Mouse (Mus musculus) large intestine, adult 2 months (tissue): ENCODE measurements around the gene Hoxa6. TPM values are rescaled to one million over a fixed set of nuclear protein-coding genes. Genes with fewer than 3 reads are reported as not detected.

Experiments used
- DNase-seq: peaks from one replicate; pipeline ENCODE4 v3.0.0-alpha.2; 2012; ENCODE audit warnings: low read depth, low spot score
- WGBS: fragments of 180-500 bp; shearing (Covaris S2); methylation state at CpG from one replicate; pipeline ENCODE4 v1.1.7; 2018; 5-methylcytosine and 5-hydroxymethylcytosine counted together
- polyA plus RNA-seq: library from polyadenylated mRNA; depleted of rRNA; stranded (reverse); fragments of >200 nt; gene quantifications from 2 replicates; pipeline ENCODE4 v1.2.3, GENCODE M21; 2012; rRNA removed

The Hoxa6 gene
- polyA plus RNA-seq, 1 experiment: 0.16 TPM

GRCm38 (mm10) chr6:52159164-52159761, 49.3 kb downstream of the Hoxa6 start:
- 29% methylated on average over 12 of the region's 12 CpGs for WGBS
- no peak for DNase-seq

DNA sequence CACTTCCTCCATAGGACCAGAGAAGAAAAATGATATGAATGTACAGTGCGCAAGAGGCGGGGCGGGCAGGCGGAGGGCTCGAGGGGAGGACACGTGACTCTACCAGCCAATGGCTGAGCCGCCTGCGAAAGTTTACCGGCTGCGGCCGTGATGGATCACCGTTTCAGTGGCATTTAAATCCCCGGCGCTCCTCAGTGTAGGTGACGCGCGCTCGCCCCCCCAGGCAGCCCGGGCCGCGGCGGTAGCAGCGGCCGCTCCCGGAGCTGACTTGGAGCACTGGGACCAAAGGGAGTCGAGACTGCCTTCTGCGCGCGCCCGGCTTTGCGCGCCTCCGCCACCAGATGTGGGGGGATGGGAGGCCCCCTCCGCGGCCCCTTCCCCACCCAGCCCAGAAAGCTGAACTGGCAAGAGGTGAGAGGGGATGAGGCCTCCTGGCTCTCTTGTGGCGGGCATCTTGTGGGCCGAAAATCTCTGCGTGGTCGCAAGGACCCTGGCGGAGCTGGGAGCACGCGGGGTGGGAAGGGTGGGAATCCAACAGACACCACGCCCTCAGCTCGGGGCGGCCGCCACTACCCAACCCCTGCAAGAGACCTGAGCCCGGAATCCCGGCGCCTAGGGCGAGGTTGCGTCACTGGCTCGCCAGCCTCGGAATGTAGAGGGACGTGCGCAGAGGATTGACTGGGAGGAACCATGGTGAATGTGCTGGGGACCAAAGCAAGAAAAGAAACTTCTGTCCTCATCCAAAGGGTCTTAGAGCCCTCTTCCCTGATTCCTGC, 50.1 kb downstream of the Hoxa6 start, which contains the start of gene Hoxa1:
Gene Hoxa1, minus strand, starts transcription at position 42 of the 776 bp plus-strand sequence.
- no peak for DNase-seq
- under 1% methylated on average over 55 of the region's 55 CpGs for whole genome bisulfite sequencing

DNA sequence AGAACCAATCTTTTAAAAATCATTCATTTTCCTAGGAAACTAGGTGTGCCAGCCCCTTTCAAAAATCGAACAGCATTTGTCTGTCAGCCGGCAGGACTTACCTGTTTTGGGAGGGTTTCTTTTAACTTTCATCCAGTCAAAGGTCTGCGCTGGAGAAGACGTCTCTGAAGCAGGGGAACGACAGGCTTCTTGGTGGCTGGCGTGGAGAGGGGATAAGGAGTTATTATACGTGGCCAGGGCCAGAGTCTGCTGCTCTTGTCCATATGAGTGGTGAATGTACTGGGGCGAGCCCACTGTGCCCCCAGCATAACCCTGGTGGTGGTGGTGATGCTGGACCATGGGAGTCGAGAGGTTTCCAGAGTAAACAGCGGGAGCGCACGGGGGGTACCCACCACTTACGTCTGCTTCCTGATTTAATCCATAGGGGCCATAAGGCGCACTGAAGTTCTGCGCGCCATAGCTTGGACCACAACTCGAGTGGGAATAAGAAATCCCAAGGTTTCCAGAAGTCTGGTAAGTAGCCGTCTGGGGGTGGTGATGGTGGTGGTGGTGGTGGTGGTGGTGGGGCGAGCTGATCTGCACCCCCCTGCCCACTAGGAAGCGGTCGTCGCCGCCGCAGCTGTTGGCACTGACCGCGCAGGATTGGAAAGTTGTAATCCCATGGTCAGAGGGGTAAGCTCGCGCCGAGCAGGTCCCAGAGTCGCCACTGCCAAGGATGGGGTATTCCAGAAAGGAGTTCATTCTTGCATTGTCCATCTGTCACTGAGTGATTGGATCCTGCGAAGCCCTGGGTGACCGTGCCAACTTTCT, 50.9 kb downstream of the Hoxa6 start:
- WGBS: 8% methylated on average over 32 of the region's 32 CpGs
- DNase-seq: no peak

DNA sequence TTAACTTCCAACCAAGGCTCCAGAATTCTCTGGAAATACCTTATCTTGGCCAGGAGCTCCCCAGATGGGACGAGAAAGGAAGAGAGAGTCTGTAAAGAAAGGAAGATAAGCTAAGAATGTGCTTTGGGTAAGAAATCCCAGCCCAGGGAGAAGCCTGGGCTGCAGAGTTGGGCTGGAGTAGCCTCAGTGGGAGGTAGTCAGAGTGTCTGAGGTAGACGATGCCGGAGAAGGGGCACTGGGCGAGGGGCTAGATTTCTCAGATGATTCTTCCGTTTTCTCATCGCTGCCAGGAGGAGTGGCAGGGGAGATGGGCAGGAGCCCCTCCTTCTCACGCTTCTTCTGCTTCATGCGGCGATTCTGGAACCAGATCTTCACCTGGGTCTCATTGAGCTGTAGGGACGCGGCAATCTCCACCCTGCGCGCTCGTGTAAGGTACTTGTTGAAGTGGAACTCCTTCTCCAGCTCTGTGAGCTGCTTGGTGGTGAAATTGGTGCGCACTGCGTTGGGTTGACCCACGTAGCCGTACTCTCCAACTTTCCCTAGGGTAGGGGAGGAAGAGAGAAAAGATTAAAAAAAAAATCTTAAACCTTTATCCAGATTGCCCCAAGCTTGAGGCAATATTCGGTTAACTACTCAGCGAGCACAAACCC, 51.8 kb downstream of the Hoxa6 start:
- no peak for DNase-seq
- 46% methylated on average over 20 of the region's 20 CpGs for WGBS

Other genes with a start within 250 kb of the Hoxa6 start
- 10.5 and 12.2 TPM in 2 replicates for gene Skap2, start 196.2 kb downstream of the Hoxa6 start, polyA plus RNA-seq
- 0.24 and 0.33 TPM in 2 replicates for gene Hoxa1, start 50.4 kb downstream of the Hoxa6 start, polyA plus RNA-seq
- gene Hoxa2, start 43.9 kb downstream of the Hoxa6 start, polyA plus RNA-seq: 0.73 and 0.97 TPM in 2 replicates
- 0.02 and 0.07 TPM in 2 replicates for gene 5730596B20Rik, start 31.2 kb downstream of the Hoxa6 start, polyA plus RNA-seq
- 0.78 and 1.3 TPM in 2 replicates for gene Hoxa4, start 17.0 kb downstream of the Hoxa6 start, polyA plus RNA-seq
- 1.7 and 2.4 TPM in 2 replicates for gene Hoxa5, start 4.1 kb downstream of the Hoxa6 start, polyA plus RNA-seq
- 1.6 and 3.0 TPM in 2 replicates for gene Hoxa3, start 4.6 kb upstream of the Hoxa6 start, polyA plus RNA-seq
- 0.21 and 0.24 TPM in 2 replicates for gene Gm28308, start 4.6 kb upstream of the Hoxa6 start, polyA plus RNA-seq
- 3.2 and 3.8 TPM in 2 replicates for gene Hoxa7, start 13.1 kb upstream of the Hoxa6 start, polyA plus RNA-seq
- 0.10 TPM in 1 of 2 replicates, not detected in the other for gene Hoxa9, start 22.4 kb upstream of the Hoxa6 start, polyA plus RNA-seq
- gene Hoxa10, start 32.1 kb upstream of the Hoxa6 start, polyA plus RNA-seq: 0.04 and 0.07 TPM in 2 replicates
- gene Hoxa11, start 37.1 kb upstream of the Hoxa6 start, polyA plus RNA-seq: not detected in 2 replicates
- not detected in 2 replicates for gene Hoxa13, start 52.2 kb upstream of the Hoxa6 start, polyA plus RNA-seq
- not detected in 2 replicates for gene Evx1, start 104.8 kb upstream of the Hoxa6 start, polyA plus RNA-seq